Mouse (Mus musculus) hindbrain, embryonic 10.5 days (tissue): ENCODE data around the gene 8030411F24Rik. TPM values are rescaled to one million over a fixed set of nuclear protein-coding genes. Genes with fewer than 3 reads are reported as not detected.

ENCODE experiments used
- DNase-seq: peaks from one replicate; pipeline ENCODE4 v3.0.0-alpha.2; 2017; ENCODE audit warnings: low spot score
- H3K27ac ChIP-seq: fragments of 300-500 bp; sonication (generic); 2 replicates; pipeline ENCODE4 v1.5.1; 2016; ENCODE audit warnings: mild to moderate bottlenecking, moderate library complexity
- H3K27me3 ChIP-seq: fragments of 300-500 bp; sonication (generic); 2 replicates; pipeline ENCODE4 v1.6.1; 2016; ENCODE audit warnings: mild to moderate bottlenecking; ENCODE audit not compliant: poor library complexity, insufficient read depth, severe bottlenecking
- H3K36me3 ChIP-seq: fragments of 300-500 bp; sonication (generic); 2 replicates; pipeline ENCODE4 v1.6.1; 2016; ENCODE audit warnings: mild to moderate bottlenecking, moderate library complexity
- H3K4me1 ChIP-seq: fragments of 300-500 bp; sonication (generic); replicated peaks from 2 replicates; pipeline ENCODE4 v1.6.1; 2016; ENCODE audit warnings: mild to moderate bottlenecking
- H3K4me3 ChIP-seq: fragments of 300-500 bp; sonication (generic); 2 replicates; pipeline ENCODE4 v1.5.1; 2016; ENCODE audit warnings: mild to moderate bottlenecking, moderate library complexity
- H3K9me3 ChIP-seq: fragments of 300-500 bp; sonication (generic); 2 replicates; pipeline ENCODE4 v1.6.1; 2016; ENCODE audit warnings: mild to moderate bottlenecking, moderate library complexity
- WGBS: fragments of 180-500 bp; shearing (Covaris S2); methylation state at CpG from one replicate; pipeline ENCODE4 v1.1.7; 2016; 5-methylcytosine and 5-hydroxymethylcytosine counted together
- polyA plus RNA-seq: library from polyadenylated mRNA; unstranded; fragments of >200 nt; fragmentation: Nextera tagmentation; extraction: Ambion mirVana; gene quantifications from 2 replicates; pipeline ENCODE4 v1.2.1, GENCODE M21; 2016

The 8030411F24Rik gene
- polyA plus RNA-seq, 1 experiment from 2014 or later: not detected

DNA sequence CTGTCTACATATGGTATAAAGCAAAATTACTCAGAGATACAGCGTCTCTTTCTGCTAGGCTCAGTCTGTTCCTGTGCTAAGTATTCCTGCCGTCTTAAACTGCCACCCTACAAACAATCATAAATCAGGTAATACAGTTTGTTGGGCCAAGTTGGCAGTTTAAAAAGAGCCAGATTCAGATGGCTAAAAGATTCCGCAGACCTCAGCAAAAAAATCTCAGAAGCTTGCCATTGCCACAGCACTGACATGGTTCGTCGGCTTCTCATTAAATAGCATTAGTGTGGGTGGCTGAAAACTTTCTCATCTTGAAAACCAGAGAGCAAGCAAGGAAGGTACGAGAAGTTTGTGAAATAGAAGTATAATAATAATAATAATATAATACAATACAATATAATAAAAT is 24.9 kb downstream of the 8030411F24Rik start:
- no peak overlapping the region for H3K27ac ChIP-seq
- no peaks in the 10 kb centered on the region for H3K36me3 ChIP-seq
- DNase-seq: no peak
- no peak overlapping the region for H3K4me3 ChIP-seq
- 83% methylated on average over 6 of the region's 6 CpGs for WGBS
- H3K9me3 ChIP-seq: no peaks in the 10 kb centered on the region
- no peaks in the 10 kb centered on the region for H3K27me3 ChIP-seq
- H3K4me1 ChIP-seq: no peaks in the 10 kb centered on the region

DNA sequence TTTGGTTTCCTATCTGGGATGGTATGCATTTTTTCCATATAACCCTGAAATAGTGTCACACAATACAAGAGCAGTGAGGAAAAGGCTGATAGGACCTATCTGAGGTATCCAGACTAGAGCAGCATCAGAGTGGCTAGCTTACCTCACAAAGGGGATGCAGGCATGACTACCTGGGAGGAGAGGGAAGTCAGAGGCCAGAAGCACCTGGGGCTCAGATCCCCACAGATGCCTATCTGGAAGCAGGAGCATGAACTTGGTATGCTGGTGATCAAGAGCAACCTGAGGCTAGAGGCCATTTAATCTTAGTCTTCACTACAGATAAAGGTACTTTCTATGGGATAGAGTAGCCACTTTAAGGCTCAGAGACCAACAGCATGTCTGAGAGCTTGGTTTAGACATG is 38.1 kb downstream of the 8030411F24Rik start, which contains the start of gene Cst13:
Gene Cst13 (plus strand): TSS at position 173 of the 400 bp plus-strand sequence.
- DNase-seq: no peak
- Histone ChIP-seq H3K27ac (no peak within 1 kb of the TSS), H3K27me3 (no peaks in the 10 kb centered on the region), H3K4me1 (no peaks in the 10 kb centered on the region), H3K36me3 (no peaks in the 10 kb centered on the region), H3K9me3 (no peaks in the 10 kb centered on the region), H3K4me3 (no peak within 1 kb of the TSS)

DNA sequence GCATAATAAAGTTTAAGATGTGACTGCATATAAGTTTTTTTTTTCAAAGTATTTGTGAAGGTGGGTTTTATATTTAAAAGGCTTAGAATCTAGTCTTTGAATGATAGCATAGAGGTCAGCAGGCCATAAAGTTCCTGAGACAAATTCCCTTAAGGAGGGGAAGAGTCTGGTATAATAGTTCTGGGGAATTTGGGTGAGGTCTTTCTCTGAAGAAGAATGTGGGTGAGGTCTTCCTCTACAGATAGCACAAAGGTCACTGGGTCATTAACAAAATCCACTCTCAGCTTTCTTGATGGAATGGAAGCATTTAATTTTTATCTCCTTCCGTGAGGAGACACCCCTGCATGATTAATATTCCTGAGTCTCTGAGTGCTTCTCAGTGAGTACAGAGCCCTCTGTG is 44.2 kb downstream of the 8030411F24Rik start:
- H3K27me3 ChIP-seq: no peaks in the 10 kb centered on the region
- H3K4me1 ChIP-seq: no peaks in the 10 kb centered on the region
- 75% methylated on average over 1 of the region's 1 CpGs for WGBS
- no peak overlapping the region for H3K4me3 ChIP-seq
- no peaks in the 10 kb centered on the region for H3K36me3 ChIP-seq
- H3K9me3 ChIP-seq: no peaks in the 10 kb centered on the region
- no peak for DNase-seq
- H3K27ac ChIP-seq: no peak overlapping the region

DNA sequence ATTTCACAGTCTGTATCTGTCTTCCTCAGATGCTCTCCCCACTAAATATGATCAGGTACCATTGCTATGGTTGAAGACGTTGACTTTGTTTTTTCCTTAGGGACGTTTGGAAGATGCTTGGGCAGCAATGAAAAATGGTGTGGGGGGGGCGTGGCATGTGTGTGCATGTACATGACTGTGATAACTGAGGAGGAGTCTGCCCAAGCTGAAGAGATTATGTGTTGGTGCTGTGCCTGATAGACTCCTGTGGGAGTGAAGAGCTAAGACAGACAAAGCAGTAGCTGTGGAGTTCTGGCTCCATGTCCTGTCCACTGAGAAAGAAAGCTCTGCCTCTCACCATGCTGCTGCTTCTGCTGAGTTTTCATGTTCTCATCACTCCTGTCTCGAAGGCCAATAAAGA is 53.1 kb downstream of the 8030411F24Rik start, which contains the start of gene Cst9:
Gene Cst9 (plus strand): TSS at position 236 of the 400 bp plus-strand sequence.
- Histone ChIP-seq H3K4me3 (no peak within 1 kb of the TSS), H3K27ac (no peak within 1 kb of the TSS), H3K36me3 (no peaks in the 10 kb centered on the region), H3K4me1 (no peaks in the 10 kb centered on the region), H3K9me3 (no peaks in the 10 kb centered on the region), H3K27me3 (no peaks in the 10 kb centered on the region)
- DNase-seq: no peak
- WGBS: 79% methylated on average over 4 of the region's 4 CpGs

Other genes starting within 250 kb of the 8030411F24Rik start
- 120 and 141 TPM in 2 replicates for gene Nxt1, start 109.4 kb upstream of the 8030411F24Rik start, polyA plus RNA-seq
- gene Gzf1, start 101.0 kb upstream of the 8030411F24Rik start, polyA plus RNA-seq: 18.2 and 27.4 TPM in 2 replicates
- 9.1 and 14.1 TPM in 2 replicates for gene Napb, start 49.5 kb upstream of the 8030411F24Rik start, polyA plus RNA-seq
- gene Cstl1, start 31.7 kb upstream of the 8030411F24Rik start, polyA plus RNA-seq: not detected in 2 replicates
- gene Cst11, start 10.5 kb upstream of the 8030411F24Rik start, polyA plus RNA-seq: not detected in 2 replicates
- not detected in 2 replicates for gene Cst12, start 7.4 kb downstream of the 8030411F24Rik start, polyA plus RNA-seq
- not detected in 2 replicates for gene Cst8, start 16.8 kb downstream of the 8030411F24Rik start, polyA plus RNA-seq
- not detected in 2 replicates for gene Cst13, start 38.1 kb downstream of the 8030411F24Rik start, polyA plus RNA-seq
- not detected in 2 replicates for gene Cst9, start 53.1 kb downstream of the 8030411F24Rik start, polyA plus RNA-seq
- not detected in 2 replicates for gene 9230104L09Rik, start 83.0 kb downstream of the 8030411F24Rik start, polyA plus RNA-seq
- gene Cst3, start 93.7 kb downstream of the 8030411F24Rik start, polyA plus RNA-seq: 308 and 381 TPM in 2 replicates
- not detected in 2 replicates for gene Gm1330, start 221.2 kb downstream of the 8030411F24Rik start, polyA plus RNA-seq
- not detected in 2 replicates for gene Gm10750, start 235.2 kb downstream of the 8030411F24Rik start, polyA plus RNA-seq